In genomic region chr8:13353155-13353833, GRCm38 (mm10) we compare ENCODE assay signal across 23 mouse cellular contexts. TPM values are rescaled to one million over a fixed set of nuclear protein-coding genes. Genes with fewer than 3 reads are reported as not detected.
DNase-seq lines count a peak whose midpoint lies in the region; ATAC-seq and TF ChIP-seq lines count a peak whose summit lies in the region.
"Had no signal": no experiment of that assay in that cellular context is flagged by ENCODE, and none has a peak within 500 bp of the region (broad histone marks: within the 10 kb centered on the region; RNA-seq: fewer than 3 reads in every experiment).

No protein-coding gene starts in this region.

- H3K9ac ChIP-seq in liver, postnatal 0 days (replicated peaks): peak overlapping the region; percentile 41
- no peak overlapping the region for H3K9ac ChIP-seq in midbrain, embryonic 16.5 days (ENCODE audit: low read depth, low read length)
- H3K9ac ChIP-seq: forebrain, embryonic 15.5 days; hindbrain, embryonic 12.5 days; limb, embryonic 12.5 days; neural tube, embryonic 15.5 days had no signal

- TF ChIP-seq CTCF in layer of hippocampus, adult 2 months (conservative IDR thresholded peaks at IDR 0.05): no peak
- TF ChIP-seq CTCF in liver, postnatal 0 days (IDR thresholded peaks at IDR 0.05; ENCODE audit: low read depth): no peak

- H3K9me3 ChIP-seq in liver, postnatal 0 days (ENCODE audit: low read length): no peaks in the 10 kb centered on the region
- H3K9me3 ChIP-seq in midbrain, embryonic 16.5 days (replicated peaks; ENCODE audit: control insufficient read depth, low read length, poor library complexity, severe bottlenecking): no peaks in the 10 kb centered on the region
- H3K9me3 ChIP-seq: forebrain, embryonic 15.5 days; hindbrain, embryonic 12.5 days; limb, embryonic 12.5 days; neural tube, embryonic 15.5 days had no signal

- peak; percentile 71 for ATAC-seq in liver, postnatal 0 days
- no peak for ATAC-seq in midbrain, embryonic 16.5 days
- ATAC-seq in inflammation-experienced regulatory T-cells, adult 6 months: no peak
- ATAC-seq: forebrain, embryonic 15.5 days had no signal

- DNase-seq in layer of hippocampus, adult 2 months (ENCODE audit: low spot score in 2 of 2): no peak
- no peak for DNase-seq in layer of hippocampus, adult 9-11 months
- peak; percentile 56 for DNase-seq in liver
- DNase-seq in liver, postnatal 0 days: no peak
- DNase-seq in left cerebral cortex, adult 9 months (ENCODE audit: low spot score in 2 of 2): no peak
- DNase-seq: cerebellum, postnatal 14 days; heart, adult 18-20 months; heart, postnatal 10 days had no signal

- H3K27ac ChIP-seq in layer of hippocampus, adult 2 months: peak overlapping the region; percentile 76
- H3K27ac ChIP-seq in liver, postnatal 0 days (ENCODE audit: low read depth): peak overlapping the region; percentile 87
- no peak overlapping the region for H3K27ac ChIP-seq in midbrain, embryonic 16.5 days (ENCODE audit: low read length)
- H3K27ac ChIP-seq: forebrain, embryonic 15.5 days; hindbrain, embryonic 12.5 days; kidney, postnatal 0 days; left cerebral cortex, adult 2 months; limb, embryonic 12.5 days; neural tube, embryonic 15.5 days had no signal

- H3K4me2 ChIP-seq in liver, postnatal 0 days (ENCODE audit: low read depth, low read length): peak overlapping the region; percentile 39
- H3K4me2 ChIP-seq in midbrain, embryonic 16.5 days (ENCODE audit: low read length): no peak overlapping the region
- H3K4me2 ChIP-seq: forebrain, embryonic 15.5 days; hindbrain, embryonic 12.5 days; limb, embryonic 12.5 days; neural tube, embryonic 15.5 days had no signal

- H3K4me1 ChIP-seq in liver, postnatal 0 days (ENCODE audit: insufficient read depth): peaks cover 41% of the 10 kb centered on the region
- H3K4me1 ChIP-seq in midbrain, embryonic 16.5 days (ENCODE audit: control insufficient read depth, insufficient read depth, low read length): no peaks in the 10 kb centered on the region
- H3K4me1 ChIP-seq: forebrain, embryonic 15.5 days; hindbrain, embryonic 12.5 days had no signal

- 35% methylated on average over 9 of the region's 9 CpGs for WGBS in liver, postnatal 0 days (ENCODE audit: insufficient replicate concordance)
- WGBS in midbrain, embryonic 16.5 days: 76% methylated on average over 9 of the region's 9 CpGs

- H3K4me3 ChIP-seq in layer of hippocampus, adult 2 months: no peak overlapping the region
- H3K4me3 ChIP-seq in liver, postnatal 0 days (ENCODE audit: low read depth, low read length): no peak overlapping the region
- no peak overlapping the region for H3K4me3 ChIP-seq in midbrain, embryonic 16.5 days (ENCODE audit: low read depth, low read length)
- H3K4me3 ChIP-seq: forebrain, embryonic 15.5 days; hindbrain, embryonic 12.5 days; left cerebral cortex, adult 2 months; limb, embryonic 12.5 days; neural tube, embryonic 15.5 days had no signal

- peaks cover 71% of the 10 kb centered on the region for H3K36me3 ChIP-seq in liver, postnatal 0 days (replicated peaks; ENCODE audit: insufficient read depth, low read length)
- H3K36me3 ChIP-seq in midbrain, embryonic 16.5 days (ENCODE audit: control insufficient read depth, insufficient read depth, low read length): peaks cover 24% of the 10 kb centered on the region

- 0 out of 2 replicates have a peak, but pooled peaks have one; percentile 63 for TF ChIP-seq EP300 in liver, postnatal 0 days (IDR thresholded peaks at IDR 0.05; ENCODE audit: low read depth)

- H3K27me3 ChIP-seq in liver, postnatal 0 days (ENCODE audit: insufficient read depth, low read length): no peaks in the 10 kb centered on the region
- no peaks in the 10 kb centered on the region for H3K27me3 ChIP-seq in midbrain, embryonic 16.5 days (ENCODE audit: control insufficient read depth, insufficient read depth, low read depth, low read length)
- H3K27me3 ChIP-seq: forebrain, embryonic 15.5 days; hindbrain, embryonic 12.5 days; limb, embryonic 12.5 days; neural tube, embryonic 15.5 days had no signal

RNA-seq across cellular contexts. Expression of gene Tfdp1, which starts 14.7 kb away (rescaled TPM):
- 10 to 100 TPM; 66.1 to 66.7 TPM for total RNA-seq in layer of hippocampus, adult 2 months (2021)
- polyA plus RNA-seq in liver, postnatal 0 days (2015; fragmentation: Nextera tagmentation; extraction: Ambion mirVana): 45.9 and 52.5 TPM in 2 replicates
- 87.2 and 96.5 TPM in 2 replicates for polyA plus RNA-seq in midbrain, embryonic 16.5 days (2015; fragmentation: Nextera tagmentation; extraction: Ambion mirVana)
- 10 to 100 TPM; 33.2 to 64.7 (median 37.8) TPM for polyA plus RNA-seq in inflammation-experienced regulatory T-cells, adult 6 months (2017; shearing (Covaris generic))

RNA-seq across cellular contexts. Expression of gene Atp4b, which starts 43.3 kb away (rescaled TPM):
- total RNA-seq in layer of hippocampus, adult 2 months (2021): not detected
- not detected in 2 replicates for polyA plus RNA-seq in liver, postnatal 0 days (2015; fragmentation: Nextera tagmentation; extraction: Ambion mirVana)
- not detected in 2 replicates for polyA plus RNA-seq in midbrain, embryonic 16.5 days (2015; fragmentation: Nextera tagmentation; extraction: Ambion mirVana)
- polyA plus RNA-seq in inflammation-experienced regulatory T-cells, adult 6 months (2017; shearing (Covaris generic)): not detected
- total RNA-seq: adrenal gland, postnatal 4 days; gastrocnemius, adult 18-20 months; heart, postnatal 10 days; layer of hippocampus, adult 8-10 months; left cerebral cortex, adult 2 months had no signal
- polyA plus RNA-seq: embryonic facial prominence, embryonic 11.5 days; forebrain, embryonic 15.5 days; hindbrain, embryonic 12.5 days; intestine, postnatal 0 days; limb, embryonic 12.5 days; lung, embryonic 16.5 days; neural tube, embryonic 15.5 days; urinary bladder, adult 2 months had no signal

RNA-seq across cellular contexts. Expression of gene Grk1, which starts 51.6 kb away (rescaled TPM):
- not detected for total RNA-seq in layer of hippocampus, adult 2 months (2021)
- polyA plus RNA-seq in liver, postnatal 0 days (2015; fragmentation: Nextera tagmentation; extraction: Ambion mirVana): not detected in 2 replicates
- polyA plus RNA-seq in midbrain, embryonic 16.5 days (2015; fragmentation: Nextera tagmentation; extraction: Ambion mirVana): not detected in 2 replicates
- polyA plus RNA-seq in inflammation-experienced regulatory T-cells, adult 6 months (2017; shearing (Covaris generic)): not detected
- total RNA-seq: gastrocnemius, adult 18-20 months; heart, adult 18-20 months; layer of hippocampus, adult 8-10 months; left cerebral cortex, adult 2 months had no signal
- polyA plus RNA-seq: hindbrain, embryonic 12.5 days; intestine, postnatal 0 days; lung, embryonic 16.5 days; neural tube, embryonic 15.5 days had no signal
